Mouse (Mus musculus) limb, embryonic 14.5 days (tissue): ENCODE measurements around the gene Wwc2. TPM values are rescaled to one million over a fixed set of nuclear protein-coding genes. Genes with fewer than 3 reads are reported as not detected.

Experiments used
- ATAC-seq: fragments of 200-750 bp; cut with Nextera tagmentation; 2 replicates; pipeline ENCODE4 v1.8.0; 2017; ENCODE audit warnings: low read depth, moderate number of reproducible peaks, moderate TSS enrichment; ENCODE audit not compliant: low FRiP score
- DNase-seq: peaks from one replicate; pipeline ENCODE4 v3.0.0-alpha.2; 2015; ENCODE audit warnings: low spot score
- H3K27ac ChIP-seq: fragments of 300-500 bp; sonication (generic); replicated peaks from 2 replicates; pipeline ENCODE4 v1.5.1; 2014; ENCODE audit warnings: low read depth, mild to moderate bottlenecking, low read length, moderate library complexity, mixed read lengths
- H3K27me3 ChIP-seq: fragments of 300-500 bp; sonication (generic); 2 replicates; pipeline ENCODE4 v1.6.1; 2014; ENCODE audit warnings: low read length, mixed read lengths; ENCODE audit not compliant: control insufficient read depth, insufficient read depth
- H3K36me3 ChIP-seq: fragments of 300-500 bp; sonication (generic); 2 replicates; pipeline ENCODE4 v1.6.1; 2014; ENCODE audit warnings: mild to moderate bottlenecking, low read length, moderate library complexity, mixed read lengths; ENCODE audit not compliant: control insufficient read depth, insufficient read depth
- H3K4me1 ChIP-seq: fragments of 300-500 bp; sonication (generic); 2 replicates; pipeline ENCODE4 v1.6.1; 2014; ENCODE audit warnings: antibody characterized with exemption, low read length, mixed read lengths; ENCODE audit not compliant: control insufficient read depth, insufficient read depth
- H3K4me2 ChIP-seq: fragments of 300-500 bp; sonication (generic); replicated peaks from 2 replicates; pipeline ENCODE4 v1.6.1; 2014; ENCODE audit warnings: low read depth, mild to moderate bottlenecking, low read length, moderate library complexity; ENCODE audit not compliant: severe bottlenecking
- H3K4me3 ChIP-seq: fragments of 300-500 bp; sonication (generic); replicated peaks from 2 replicates; pipeline ENCODE4 v1.5.1; 2014; ENCODE audit warnings: low read length
- H3K9ac ChIP-seq: fragments of 300-500 bp; sonication (generic); 2 replicates; pipeline ENCODE4 v1.6.1; 2014; ENCODE audit warnings: mild to moderate bottlenecking, low read depth, low read length, moderate library complexity; ENCODE audit not compliant: severe bottlenecking
- H3K9me3 ChIP-seq: fragments of 300-500 bp; sonication (generic); 2 replicates; pipeline ENCODE4 v1.6.1; 2016; ENCODE audit warnings: low read length; ENCODE audit not compliant: control insufficient read depth
- POLR2A ChIP-seq: fragments of 200-500 bp; IDR thresholded peaks from 2 replicates; pipeline ENCODE4 v1.8.0; 2012; ENCODE audit warnings: inconsistent platforms, mild to moderate bottlenecking, moderate library complexity, borderline replicate concordance; ENCODE audit not compliant: insufficient read depth, insufficient read length; ENCODE audit errors: extremely low read depth
- WGBS: fragments of 180-500 bp; shearing (Covaris S2); extraction: QIAGEN DNeasy Blood & Tissue Kit; methylation state at CpG from one replicate; pipeline ENCODE4 v1.1.7; 2014; 5-methylcytosine and 5-hydroxymethylcytosine counted together
- polyA plus RNA-seq, 2 experiments: library from polyadenylated mRNA; depleted of rRNA in 1 of 2; stranded (reverse) in 1 of 2; unstranded in 1 of 2; fragments of >200 nt; fragmentation: Nextera tagmentation in 1 of 2; extraction: Ambion mirVana in 1 of 2; gene quantifications; 2 replicates each; pipeline versions ENCODE4 v1.2.1 to v1.2.3; 2012 to 2014

Gene Wwc2
- polyA plus RNA-seq, 2 experiments, result 10.9 to 13.5 TPM

GRCm38 (mm10) chr8:47989655-47990385 is 904 bp downstream of the Wwc2 start:
- peaks cover 42% of the 10 kb centered on the region for H3K4me1 ChIP-seq
- no peaks in the 10 kb centered on the region for H3K9me3 ChIP-seq
- peak overlapping the region; percentile 92 for H3K4me2 ChIP-seq
- H3K9ac ChIP-seq, result peak overlapping the region; percentile 90
- under 1% methylated on average over 34 of the region's 66 CpGs for WGBS
- peak overlapping the region; percentile 92 for H3K4me3 ChIP-seq
- no peak; the same call in 1 of the 2 replicates for ATAC-seq
- H3K27me3 ChIP-seq, result no peaks in the 10 kb centered on the region
- H3K36me3 ChIP-seq, result no peaks in the 10 kb centered on the region
- TF ChIP-seq POLR2A, result no peak
- H3K27ac ChIP-seq, result peak overlapping the region; percentile 91
- no peak for DNase-seq

- no peaks in the 10 kb centered on the region for H3K27me3 ChIP-seq
- H3K36me3 ChIP-seq, result no peaks in the 10 kb centered on the region
- no peak overlapping the region for H3K27ac ChIP-seq
- ATAC-seq, result no peak
- peak overlapping the region; percentile 92 for H3K4me2 ChIP-seq
- H3K4me1 ChIP-seq, result peaks cover 42% of the 10 kb centered on the region
- WGBS, result 14% methylated on average over 8 of the region's 8 CpGs
- DNase-seq, result no peak
- H3K4me3 ChIP-seq, result peak overlapping the region; percentile 92
- H3K9ac ChIP-seq, result peak overlapping the region; percentile 90
- H3K9me3 ChIP-seq, result no peaks in the 10 kb centered on the region
- no peak for TF ChIP-seq POLR2A
Measured at GRCm38 (mm10) chr8:47989211-47989610, 1.5 kb downstream of the Wwc2 start.

- no peak for TF ChIP-seq POLR2A
- 22% methylated on average over 15 of the region's 15 CpGs for WGBS
- Histone ChIP-seq H3K9me3 (no peaks in the 10 kb centered on the region), H3K36me3 (no peaks in the 10 kb centered on the region), H3K9ac (0 out of 2 replicates have a peak overlapping the region, but pooled peaks have one; percentile 16), H3K27ac (no peak overlapping the region), H3K4me2 (peak overlapping the region; percentile 92), H3K4me1 (peaks cover 46% of the 10 kb centered on the region), H3K4me3 (peak overlapping the region; percentile 14), H3K27me3 (no peaks in the 10 kb centered on the region)
- DNase-seq (no peak), ATAC-seq (no peak)
Measured at GRCm38 (mm10) chr8:47988111-47988510, 2.6 kb downstream of the Wwc2 start.

GRCm38 (mm10) chr8:47985644-47986043 is 5.1 kb downstream of the Wwc2 start:
- no peak overlapping the region for H3K4me3 ChIP-seq
- H3K9me3 ChIP-seq, result no peaks in the 10 kb centered on the region
- H3K4me1 ChIP-seq, result peaks cover 38% of the 10 kb centered on the region
- H3K36me3 ChIP-seq, result no peaks in the 10 kb centered on the region
- 17% methylated on average over 10 of the region's 10 CpGs for WGBS
- DNase-seq (no peak), ATAC-seq (no peak)
- H3K9ac ChIP-seq, result no peak overlapping the region
- H3K27ac ChIP-seq, result no peak overlapping the region
- no peak for TF ChIP-seq POLR2A
- 0 out of 2 replicates have a peak overlapping the region, but pooled peaks have one; percentile 8 for H3K4me2 ChIP-seq
- no peaks in the 10 kb centered on the region for H3K27me3 ChIP-seq

- no peak for DNase-seq
- no peak overlapping the region for H3K9ac ChIP-seq
- no peaks in the 10 kb centered on the region for H3K9me3 ChIP-seq
- no peak overlapping the region for H3K4me3 ChIP-seq
- no peak overlapping the region for H3K4me2 ChIP-seq
- ATAC-seq, result no peak
- H3K27ac ChIP-seq, result no peak overlapping the region
- TF ChIP-seq POLR2A, result no peak
- H3K27me3 ChIP-seq, result no peaks in the 10 kb centered on the region
- H3K4me1 ChIP-seq, result peaks cover 38% of the 10 kb centered on the region
- no peaks in the 10 kb centered on the region for H3K36me3 ChIP-seq
Measured at GRCm38 (mm10) chr8:47985243-47985642, 5.5 kb downstream of the Wwc2 start.

- Histone ChIP-seq H3K4me1 (peaks cover 16% of the 10 kb centered on the region), H3K27ac (no peak overlapping the region), H3K4me2 (no peak overlapping the region), H3K36me3 (no peaks in the 10 kb centered on the region; the same call in 1 of the 2 replicates), H3K27me3 (no peaks in the 10 kb centered on the region), H3K9me3 (no peaks in the 10 kb centered on the region), H3K4me3 (no peak overlapping the region), H3K9ac (no peak overlapping the region)
- DNase-seq, result no peak
- no peak for ATAC-seq
- TF ChIP-seq POLR2A, result no peak
- WGBS, result 92% methylated on average over 6 of the region's 6 CpGs
Measured at GRCm38 (mm10) chr8:47981075-47981474, 9.6 kb downstream of the Wwc2 start.
